Mouse (Mus musculus) CH12.LX (cell line): Measurements from ENCODE around the gene Rgs12. TPM values are rescaled to one million over a fixed set of nuclear protein-coding genes. Genes with fewer than 3 reads are reported as not detected.

Source experiments
- DNase-seq: peaks from one replicate; pipeline ENCODE4 v3.0.0-alpha.2; 2013; ENCODE audit errors: extremely low read depth
- H3K27ac ChIP-seq: 2 replicates; pipeline ENCODE4 v1.5.1; 2012; ENCODE audit warnings: low read depth, mild to moderate bottlenecking, control low read depth, moderate library complexity; ENCODE audit not compliant: insufficient read depth
- H3K27me3 ChIP-seq: replicated peaks from 2 replicates; pipeline ENCODE3; 2012; ENCODE audit warnings: inconsistent platforms
- H3K36me3 ChIP-seq, 2 experiments: replicated peaks in 1 of 2; 2 replicates each; pipeline versions ENCODE3 to v1.6.1; 2012; ENCODE audit warnings: inconsistent platforms in 1 of 2, low read length in 1 of 2, mild to moderate bottlenecking in 1 of 2, mixed read lengths in 1 of 2, moderate library complexity in 1 of 2; ENCODE audit not compliant: control insufficient read depth in 1 of 2, insufficient read depth in 1 of 2
- H3K4me1 ChIP-seq, 2 experiments: 2 replicates each; pipeline ENCODE4 v1.6.1; 2012; ENCODE audit warnings: inconsistent platforms in 1 of 2, moderate library complexity in 1 of 2; ENCODE audit not compliant: insufficient read depth in 2 of 2, control insufficient read depth in 1 of 2
- H3K4me2 ChIP-seq: 2 replicates; pipeline ENCODE4 v1.6.1; 2012; ENCODE audit warnings: low read depth, mild to moderate bottlenecking, control low read depth; ENCODE audit not compliant: poor library complexity, insufficient read depth, severe bottlenecking
- H3K4me3 ChIP-seq, 3 experiments: fragments of 150-350 bp in 1 of 3; sonication (generic) in 1 of 3; replicated peaks in 1 of 3; 2 replicates each; pipeline versions ENCODE3 to v1.5.1; 2011 to 2012; ENCODE audit warnings: low read depth in 2 of 3, low read length in 2 of 3, mild to moderate bottlenecking in 2 of 3, moderate library complexity in 2 of 3, control low read depth in 1 of 3, improper control_type of control experiment in 1 of 3, inconsistent platforms in 1 of 3, mixed read lengths in 1 of 3; ENCODE audit not compliant: poor library complexity in 1 of 3
- H3K79me2 ChIP-seq: replicated peaks from 2 replicates; pipeline ENCODE4 v1.6.1; 2012; ENCODE audit warnings: mild to moderate bottlenecking, moderate library complexity; ENCODE audit not compliant: control insufficient read depth, poor library complexity, insufficient read depth, severe bottlenecking; ENCODE audit errors: extremely low read depth
- H3K9ac ChIP-seq: 2 replicates; pipeline ENCODE4 v1.6.1; 2012; ENCODE audit warnings: low read depth, mild to moderate bottlenecking, control low read depth, moderate library complexity; ENCODE audit not compliant: insufficient read depth
- H3K9me3 ChIP-seq: replicated peaks from 2 replicates; pipeline ENCODE3; 2012; ENCODE audit warnings: low read length, inconsistent platforms, mixed read lengths
- BHLHE40 ChIP-seq: IDR thresholded peaks from 2 replicates; pipeline ENCODE4 v1.6.1; 2011; ENCODE audit warnings: mild to moderate bottlenecking, low read depth, low read length, improper control_type of control experiment
- CHD1 ChIP-seq: IDR thresholded peaks from 2 replicates; pipeline ENCODE4 v1.6.1; 2012; ENCODE audit warnings: low read depth, low read length, improper control_type of control experiment, inconsistent platforms
- CTCF ChIP-seq, 2 experiments: IDR thresholded peaks in 1 of 2; conservative IDR thresholded peaks in 1 of 2; 2 replicates each; pipeline ENCODE4 v1.5.1; 2011 to 2012; ENCODE audit warnings: low read depth in 2 of 2, low read length in 2 of 2, improper control_type of control experiment in 1 of 2, inconsistent platforms in 1 of 2, mild to moderate bottlenecking in 1 of 2, moderate library complexity in 1 of 2
- E2F4 ChIP-seq: IDR thresholded peaks from 2 replicates; pipeline ENCODE4 v1.6.1; 2011; ENCODE audit warnings: low read depth, low read length, improper control_type of control experiment; ENCODE audit not compliant: insufficient replicate concordance
- ELF1 ChIP-seq: IDR thresholded peaks from 2 replicates; pipeline ENCODE4 v1.6.1; 2014; ENCODE audit warnings: low read depth, mild to moderate bottlenecking, inconsistent platforms, low read length, improper control_type of control experiment
- EP300 ChIP-seq: IDR thresholded peaks from 2 replicates; pipeline ENCODE4 v1.6.1; 2011; ENCODE audit warnings: low read length, improper control_type of control experiment
- IRF4 ChIP-seq: IDR thresholded peaks from 2 replicates; pipeline ENCODE4 v1.6.1; 2014; ENCODE audit warnings: low read depth, mild to moderate bottlenecking, inconsistent platforms, low read length, improper control_type of control experiment
- JUN ChIP-seq: IDR thresholded peaks from 2 replicates; pipeline ENCODE4 v1.6.1; 2011; ENCODE audit warnings: low read depth, mild to moderate bottlenecking, low read length, improper control_type of control experiment, moderate library complexity; ENCODE audit not compliant: insufficient read depth
- KAT2A ChIP-seq: IDR thresholded peaks from 2 replicates; pipeline ENCODE4 v1.6.1; 2012; ENCODE audit warnings: low read length, improper control_type of control experiment, inconsistent platforms; ENCODE audit not compliant: insufficient replicate concordance
- MAX ChIP-seq: IDR thresholded peaks from 2 replicates; pipeline ENCODE4 v1.6.1; 2011; ENCODE audit warnings: low read length, improper control_type of control experiment
- MAZ ChIP-seq: IDR thresholded peaks from 2 replicates; pipeline ENCODE4 v1.6.1; 2012; ENCODE audit warnings: low read depth, mild to moderate bottlenecking, inconsistent platforms, low read length, improper control_type of control experiment, moderate library complexity
- MXI1 ChIP-seq: IDR thresholded peaks from 2 replicates; pipeline ENCODE4 v1.6.1; 2011; ENCODE audit warnings: mild to moderate bottlenecking, low read depth, low read length, improper control_type of control experiment
- NELFE ChIP-seq: IDR thresholded peaks from 2 replicates; pipeline ENCODE4 v1.6.1; 2011; ENCODE audit warnings: low read depth, low read length, improper control_type of control experiment
- NRF1 ChIP-seq: IDR thresholded peaks from 2 replicates; pipeline ENCODE4 v1.6.1; 2014; ENCODE audit warnings: low read depth, mild to moderate bottlenecking, inconsistent platforms, low read length, improper control_type of control experiment, moderate library complexity
- PAX5 ChIP-seq: IDR thresholded peaks from 2 replicates; pipeline ENCODE4 v1.6.1; 2012; ENCODE audit warnings: low read length, inconsistent platforms, mixed read lengths
- POLR2A ChIP-seq: IDR thresholded peaks from 2 replicates; pipeline ENCODE4 v1.6.1; 2011; ENCODE audit warnings: low read depth, mild to moderate bottlenecking, improper control_type of control experiment, low read length
- SIN3A ChIP-seq: IDR thresholded peaks from 2 replicates; pipeline ENCODE4 v1.6.1; 2012; ENCODE audit warnings: low read length, improper control_type of control experiment, inconsistent platforms
- USF1 ChIP-seq: IDR thresholded peaks from 2 replicates; pipeline ENCODE4 v1.6.1; 2014; ENCODE audit warnings: low read depth, mild to moderate bottlenecking, inconsistent platforms, low read length, improper control_type of control experiment
- USF2 ChIP-seq: conservative IDR thresholded peaks from 2 replicates; pipeline ENCODE4 v1.6.1; 2011; ENCODE audit warnings: low read depth, low read length, improper control_type of control experiment
- ZC3H11A ChIP-seq: IDR thresholded peaks from 2 replicates; pipeline ENCODE4 v1.6.1; 2012; ENCODE audit warnings: low read depth, mild to moderate bottlenecking, inconsistent platforms, low read length, improper control_type of control experiment
- ZKSCAN1 ChIP-seq: IDR thresholded peaks from 2 replicates; pipeline ENCODE4 v1.6.1; 2012; ENCODE audit warnings: low read depth, inconsistent platforms, low read length, improper control_type of control experiment, borderline replicate concordance
- ZMIZ1 ChIP-seq: IDR thresholded peaks from 2 replicates; pipeline ENCODE4 v1.6.1; 2012; ENCODE audit warnings: low read depth, mild to moderate bottlenecking, inconsistent platforms, low read length, improper control_type of control experiment
- ZNF384 ChIP-seq: IDR thresholded peaks from 2 replicates; pipeline ENCODE4 v1.6.1; 2012; ENCODE audit warnings: low read depth, low read length, improper control_type of control experiment, inconsistent platforms
- dilution Hi-C: fragments of 300-500 bp; cut with MboI; formaldehyde crosslinking; loops from 2 replicates; pipeline ENCODE4 v1.14.3; 2020; ENCODE audit warnings: low sequenced_read_pairs; ENCODE audit not compliant: extremely low pct_unique_long_range_greater_than_20kb, extremely low pct_ligation_motif_present
- in situ Hi-C: fragments of 300-500 bp; cut with MboI; formaldehyde crosslinking; loops from 3 replicates; pipeline ENCODE4 v1.14.3; 2019; ENCODE audit warnings: low sequenced_read_pairs, low pct_ligation_motif_present, low pct_unique_long_range_greater_than_20kb, mixed read lengths
- polyA plus RNA-seq: library from polyadenylated mRNA; unstranded; fragments of >175 nt; gene quantifications from 2 replicates; pipeline ENCODE4 v1.2.1, GENCODE M21; 2012; ENCODE audit warnings: low read depth; ENCODE audit not compliant: insufficient read length
- total RNA-seq, 2 experiments: library from RNA; depleted of rRNA; stranded (reverse); fragments of 300-350 nt in 1 of 2; fragments of >200 nt in 1 of 2; gene quantifications; 2 replicates each; pipeline ENCODE4 v1.2.3; 2012 to 2014

Rgs12 gene
- total and polyA plus RNA-seq, 3 experiments = 6.8 to 9.8 (median 8.1) TPM

- no peak for TF ChIP-seq E2F4
- TF ChIP-seq, all 38 proteins: peak for 0
These were observed 122.6 kb downstream of the Rgs12 start (continued) for GRCm38 (mm10) chr5:35071855-35072254.

- TF ChIP-seq IRF4 = no peak
- no peak for TF ChIP-seq EP300
- no peak for TF ChIP-seq ZMIZ1
- no peak for TF ChIP-seq NRF1
- TF ChIP-seq NELFE = no peak
- no peak for TF ChIP-seq MXI1
- TF ChIP-seq ZNF384 = no peak
- no peak for TF ChIP-seq JUN
- TF ChIP-seq POLR2A = no peak
- TF ChIP-seq PAX5 = no peak
- no peak for TF ChIP-seq ELF1
- no peak for TF ChIP-seq MAZ
- no peak for TF ChIP-seq CHD1
- TF ChIP-seq BHLHE40 = no peak
- in situ Hi-C loops (no loop called here), dilution Hi-C loops (no loop called here)
- H3K27ac ChIP-seq = no peak overlapping the region
- no peaks in the 10 kb centered on the region for H3K9me3 ChIP-seq
- no peaks in the 10 kb centered on the region for H3K79me2 ChIP-seq
- H3K4me1 ChIP-seq = no peaks in the 10 kb centered on the region
- no peak overlapping the region for H3K4me2 ChIP-seq
- no peak overlapping the region for H3K9ac ChIP-seq
- DNase-seq = no peak
- peaks cover 99% of the 10 kb centered on the region for H3K27me3 ChIP-seq
- no peaks in the 10 kb centered on the region for H3K36me3 ChIP-seq
- H3K4me3 ChIP-seq = no peak overlapping the region
These were observed 124.0 kb downstream of the Rgs12 start for GRCm38 (mm10) chr5:35073235-35073634.

GRCm38 (mm10) chr5:35073992-35074391 lies 124.7 kb downstream of the Rgs12 start:
- no peaks in the 10 kb centered on the region for H3K36me3 ChIP-seq
- peaks cover 99% of the 10 kb centered on the region for H3K27me3 ChIP-seq

More at GRCm38 (mm10) chr5:35073992-35074391, 124.7 kb downstream of the Rgs12 start:
- Histone ChIP-seq H3K79me2 (no peaks in the 10 kb centered on the region), H3K9ac (no peak overlapping the region), H3K4me2 (no peak overlapping the region), H3K9me3 (no peaks in the 10 kb centered on the region), H3K4me3 (no peak overlapping the region), H3K4me1 (no peaks in the 10 kb centered on the region; a peak in 1 of 4 replicates), H3K27ac (no peak overlapping the region)
- dilution Hi-C loops = no loop called here
- TF ChIP-seq EP300 (no peak), ZC3H11A (no peak), POLR2A (no peak), USF2 (no peak), USF1 (no peak), MAX (no peak), IRF4 (no peak), ZNF384 (no peak), SIN3A (no peak), CTCF (conservative IDR thresholded peaks at IDR 0.05 in 1 of 2, IDR thresholded peaks at IDR 0.05 in 1 of 2; ENCODE audit: low read depth in 2 of 2, low read length in 2 of 2) (no peak), ZKSCAN1 (no peak), CHD1 (no peak), KAT2A (no peak), ZMIZ1 (no peak), MXI1 (no peak)
- in situ Hi-C loops = no loop called here
- no peak for DNase-seq
